Mouse (Mus musculus) brain, embryonic 18.5 days (tissue): Measurements from ENCODE around the gene Gm9837.

Experiments
- DNase-seq: peaks from one replicate; pipeline ENCODE4 v3.0.0-alpha.2; 2012; ENCODE audit warnings: low read depth, low spot score

Gene Gm9837

GRCm38 (mm10) chr11:53469968-53470695 lies at the start of gene Gm9837:
Gene Gm9837, minus strand, starts transcription at chr11:53470479.
- peak; percentile 76 for DNase-seq

- DNase-seq = peak; percentile 37
Observed at GRCm38 (mm10) chr11:53519207-53520121, 49.2 kb upstream of the Gm9837 start, which contains the start of gene Sept8. Gene Sept8, plus strand, starts transcription at chr11:53519257.

- DNase-seq = no peak
Observed at GRCm38 (mm10) chr11:53518759-53519158, 48.5 kb upstream of the Gm9837 start.

GRCm38 (mm10) chr11:53516775-53517627 lies 46.7 kb upstream of the Gm9837 start:
- no peak for DNase-seq

- DNase-seq = no peak
Observed at GRCm38 (mm10) chr11:53510351-53510750, 40.1 kb upstream of the Gm9837 start.

- no peak for DNase-seq
Observed at GRCm38 (mm10) chr11:53508591-53508990, 38.3 kb upstream of the Gm9837 start.

- DNase-seq = no peak
Observed at GRCm38 (mm10) chr11:53508152-53508551, 37.9 kb upstream of the Gm9837 start.

- DNase-seq = no peak
Observed at GRCm38 (mm10) chr11:53507098-53507805, 37.0 kb upstream of the Gm9837 start.

GRCm38 (mm10) chr11:53505026-53505663 lies 34.9 kb upstream of the Gm9837 start:
- peak; percentile 56 for DNase-seq

GRCm38 (mm10) chr11:53504376-53504775 lies 34.1 kb upstream of the Gm9837 start:
- no peak for DNase-seq

- no peak for DNase-seq
Observed at GRCm38 (mm10) chr11:53503738-53504137, 33.5 kb upstream of the Gm9837 start.

- no peak for DNase-seq
Observed at GRCm38 (mm10) chr11:53502039-53502765, 31.9 kb upstream of the Gm9837 start.

GRCm38 (mm10) chr11:53500569-53500968 lies 30.3 kb upstream of the Gm9837 start:
- DNase-seq = no peak

- no peak for DNase-seq
Observed at GRCm38 (mm10) chr11:53496946-53497345, 26.7 kb upstream of the Gm9837 start.

- DNase-seq = no peak
Observed at GRCm38 (mm10) chr11:53495417-53495816, 25.1 kb upstream of the Gm9837 start.

GRCm38 (mm10) chr11:53493243-53493955 lies 23.1 kb upstream of the Gm9837 start:
- no peak for DNase-seq

GRCm38 (mm10) chr11:53491954-53492401 lies 21.7 kb upstream of the Gm9837 start:
- no peak for DNase-seq

GRCm38 (mm10) chr11:53489421-53489820 lies 19.1 kb upstream of the Gm9837 start:
- DNase-seq = no peak

- no peak for DNase-seq
Observed at GRCm38 (mm10) chr11:53489007-53489406, 18.7 kb upstream of the Gm9837 start.
